In the genomic region with DNA sequence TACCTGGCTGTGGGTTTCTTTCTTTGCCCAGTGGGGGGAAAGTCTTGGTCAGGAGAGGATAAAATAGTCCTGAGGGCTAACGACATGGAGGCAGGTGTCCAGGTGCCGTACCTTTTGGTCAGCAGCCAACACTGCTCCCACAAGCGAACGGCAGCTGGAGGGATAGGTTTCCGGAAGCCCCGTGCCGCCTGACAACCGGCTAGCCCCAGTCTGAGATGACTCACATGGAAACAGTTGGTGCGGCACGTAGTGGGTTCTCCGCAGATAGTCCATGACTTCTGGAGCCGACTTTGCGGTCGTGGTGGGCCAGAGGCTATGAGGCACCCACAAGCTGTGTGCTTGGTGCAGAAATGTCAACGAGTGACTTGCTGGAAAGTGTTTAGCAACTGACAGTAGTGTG, we compare ENCODE assay signal across 14 mouse cellular contexts.
"Had no signal": no experiment of that assay in that cellular context is flagged by ENCODE, and none has a peak within 500 bp of the region (broad histone marks: within the 10 kb centered on the region; RNA-seq: fewer than 3 reads in every experiment).

No protein-coding gene starts in this region.

- ATAC-seq: midbrain, embryonic 16.5 days had no signal

- H3K27me3 ChIP-seq: neural tube, embryonic 12.5 days; stomach, embryonic 15.5 days had no signal

- DNase-seq: lung, adult 18-20 months; lung, embryonic 14.5 days; lung, postnatal 10 days; lung, postnatal 4 days; midbrain, embryonic 14.5 days; thymus, adult 2 months; thymus, postnatal 25 days had no signal

- H3K36me3 ChIP-seq: midbrain, embryonic 10.5 days; midbrain, embryonic 12.5 days; neural tube, embryonic 12.5 days; stomach, embryonic 15.5 days had no signal

- H3K4me3 ChIP-seq: midbrain, embryonic 10.5 days; midbrain, embryonic 12.5 days; neural tube, embryonic 12.5 days; stomach, embryonic 15.5 days had no signal

- H3K4me2 ChIP-seq: lung, embryonic 14.5 days; midbrain, embryonic 12.5 days; neural tube, embryonic 12.5 days; stomach, embryonic 15.5 days had no signal

- H3K27ac ChIP-seq: liver, embryonic 14.5 days; midbrain, embryonic 12.5 days; neural tube, embryonic 12.5 days; stomach, embryonic 15.5 days; stomach, postnatal 0 days had no signal

- H3K9me3 ChIP-seq: midbrain, embryonic 10.5 days; midbrain, embryonic 12.5 days; neural tube, embryonic 12.5 days; stomach, embryonic 15.5 days had no signal

- H3K9ac ChIP-seq: liver, embryonic 14.5 days; lung, embryonic 14.5 days; midbrain, embryonic 12.5 days; neural tube, embryonic 12.5 days; stomach, embryonic 15.5 days had no signal
